Mouse (Mus musculus) small intestine, adult 2 months (tissue): Measurements from ENCODE around the gene Wipf1.

Experiments used
- CTCF ChIP-seq: fragments of 200-500 bp; IDR thresholded peaks from 2 replicates; pipeline ENCODE4 v1.5.1; 2012; ENCODE audit warnings: low read depth, mild to moderate bottlenecking, control low read depth, inconsistent platforms, low read length, moderate library complexity, mixed read lengths; ENCODE audit not compliant: insufficient replicate concordance, insufficient read length; ENCODE audit errors: extremely low read depth
- POLR2A ChIP-seq: fragments of 200-500 bp; IDR thresholded peaks from 2 replicates; pipeline ENCODE4 v1.6.1; 2012; ENCODE audit warnings: low read depth, mild to moderate bottlenecking, control low read depth, inconsistent platforms, low read length, moderate library complexity

GRCm38 (mm10) chr2:73387806-73388205 is 141.7 kb downstream of the Wipf1 start:
- no peak for TF ChIP-seq CTCF
- no peak for TF ChIP-seq POLR2A
